Mouse (Mus musculus) Patski (cell line): ENCODE data around the gene Ifna14. TPM values are rescaled to one million over a fixed set of nuclear protein-coding genes. Genes with fewer than 3 reads are reported as not detected.

Source experiments
- ATAC-seq: fragments of 100-300 bp; one replicate; pipeline ENCODE4 v1.8.0; 2021
- CTCF ChIA-PET: fragments of 350-600 bp; sonication (Branson Sonifier 250); formaldehyde crosslinking; loops from one replicate; lab custom pipeline; 2022; ENCODE audit warnings: inconsistent platforms; lab: Charles Lee
- POLR2A ChIA-PET: fragments of 350-600 bp; sonication (Branson Sonifier 250); formaldehyde crosslinking; loops from one replicate; lab custom pipeline; 2022; ENCODE audit warnings: antibody characterized with exemption, inconsistent platforms; lab: Charles Lee
- DNase-seq: peaks from one replicate; pipeline ENCODE4 v3.0.0-alpha.2; 2011; ENCODE audit warnings: low read depth, low spot score
- H3K27me3 ChIP-seq: fragments of 371-371 bp; one replicate; pipeline ENCODE4 v1.5.1; 2021
- CTCF ChIP-seq: fragments of 100-300 bp; IDR thresholded peaks from one replicate; pipeline ENCODE4 v1.5.1; 2021
- in situ Hi-C: fragments of 300-500 bp; cut with MboI; formaldehyde crosslinking; loops from 3 replicates; pipeline ENCODE4 v1.11.1; 2018; ENCODE audit warnings: low pct_unique_long_range_greater_than_20kb, mixed read lengths
- polyA plus RNA-seq: library from polyadenylated mRNA; unstranded; gene quantifications from one replicate; pipeline ENCODE4 v1.2.3, GENCODE M21; 2021

The Ifna14 gene
- polyA plus RNA-seq, 1 experiment from 2014 or later: not detected

- in situ Hi-C loops: no loop called here
- no peaks in the 10 kb centered on the region for H3K27me3 ChIP-seq
- ChIA-PET CTCF (interaction anchor here (1.4 kb wide), 1 partner anchor 12 kb away, joined by 3 read pairs; no protein-coding TSS in a partner anchor), POLR2A (interaction anchor here (0.6 kb wide), 1 partner anchor 565 kb away, joined by 4 read pairs; no protein-coding TSS in a partner anchor)
- no peak for TF ChIP-seq CTCF
- no peak for ATAC-seq
- no peak for DNase-seq
Observed at GRCm38 (mm10) chr4:88535742-88536141, 35.9 kb downstream of the Ifna14 start.

GRCm38 (mm10) chr4:88534903-88535302, 36.7 kb downstream of the Ifna14 start:
- no peak for TF ChIP-seq CTCF
- ChIA-PET POLR2A (no interaction called here), CTCF (interaction anchor here (1.4 to 1.8 kb wide), 2 partner anchors 11 to 12 kb away, joined by 3 to 7 read pairs; no protein-coding TSS in a partner anchor)
- no peak for ATAC-seq
- in situ Hi-C loops: no loop called here
- no peak for DNase-seq
- no peaks in the 10 kb centered on the region for H3K27me3 ChIP-seq

- POLR2A ChIA-PET: no interaction called here
- in situ Hi-C loops: no loop called here
- no peak for ATAC-seq
- DNase-seq: no peak
- CTCF ChIA-PET: interaction anchor here (1.1 to 1.8 kb wide), 2 partner anchors 10 kb away, joined by 3 to 7 read pairs; no protein-coding TSS in a partner anchor
- H3K27me3 ChIP-seq: no peaks in the 10 kb centered on the region
- TF ChIP-seq CTCF: no peak
Observed at GRCm38 (mm10) chr4:88533499-88533898, 38.1 kb downstream of the Ifna14 start.

GRCm38 (mm10) chr4:88530892-88531291, 40.7 kb downstream of the Ifna14 start:
- TF ChIP-seq CTCF: no peak
- CTCF ChIA-PET: interaction anchor here (0.7 to 2.3 kb wide), 2 partner anchors 8 to 12 kb away, joined by 4 to 7 read pairs; partner anchors contain the start of gene Ifnb1
- no peaks in the 10 kb centered on the region for H3K27me3 ChIP-seq
- POLR2A ChIA-PET: no interaction called here
- ATAC-seq (peak; percentile 74), DNase-seq (no peak)
- in situ Hi-C loops: no loop called here

GRCm38 (mm10) chr4:88530271-88530670, 41.3 kb downstream of the Ifna14 start:
- TF ChIP-seq CTCF: no peak
- DNase-seq: no peak
- ChIA-PET CTCF (interaction anchor here (2.3 kb wide), 1 partner anchor 13 kb away, joined by 7 read pairs; no protein-coding TSS in a partner anchor), POLR2A (no interaction called here)
- ATAC-seq: no peak
- no peaks in the 10 kb centered on the region for H3K27me3 ChIP-seq
- in situ Hi-C loops: no loop called here

GRCm38 (mm10) chr4:88526379-88527049, 45.1 kb downstream of the Ifna14 start:
- ChIA-PET POLR2A (no interaction called here), CTCF (interaction anchor here (0.7 to 1.5 kb wide), 4 partner anchors 12 to 23 kb away, joined by 3 to 4 read pairs (median 4); no protein-coding TSS in a partner anchor)
- H3K27me3 ChIP-seq: no peaks in the 10 kb centered on the region
- DNase-seq (no peak), ATAC-seq (no peak)
- in situ Hi-C loops: no loop called here
- no peak for TF ChIP-seq CTCF

GRCm38 (mm10) chr4:88525393-88525792, 46.2 kb downstream of the Ifna14 start:
- in situ Hi-C loops: no loop called here
- CTCF ChIA-PET: interaction anchor here (1.1 kb wide), 2 partner anchors 12 to 18 kb away, joined by 4 read pairs; no protein-coding TSS in a partner anchor
- no peak for TF ChIP-seq CTCF
- no peaks in the 10 kb centered on the region for H3K27me3 ChIP-seq
- DNase-seq: no peak
- POLR2A ChIA-PET: no interaction called here
- no peak for ATAC-seq

GRCm38 (mm10) chr4:88523241-88523640, 48.4 kb downstream of the Ifna14 start:
- DNase-seq (no peak), ATAC-seq (no peak)
- TF ChIP-seq CTCF: peak; percentile 70
- CTCF ChIA-PET: interaction anchor here (0.8 to 2.5 kb wide), 12 partner anchors 8 to 110 kb away, joined by 3 to 27 read pairs (median 6); no protein-coding TSS in a partner anchor
- no peaks in the 10 kb centered on the region for H3K27me3 ChIP-seq
- POLR2A ChIA-PET: no interaction called here
- in situ Hi-C loops: loop anchor here (5.0 kb wide), 1 partner anchor 736 kb away; no protein-coding TSS in a partner anchor

- DNase-seq: no peak
- no peak for ATAC-seq
- ChIA-PET POLR2A (no interaction called here), CTCF (interaction anchor here (0.9 to 2.5 kb wide), 11 partner anchors 8 to 109 kb away, joined by 3 to 27 read pairs (median 6); no protein-coding TSS in a partner anchor)
- in situ Hi-C loops: loop anchor here (5.0 kb wide), 1 partner anchor 735 kb away; no protein-coding TSS in a partner anchor
- H3K27me3 ChIP-seq: no peaks in the 10 kb centered on the region
- no peak for TF ChIP-seq CTCF
Observed at GRCm38 (mm10) chr4:88522674-88523073, 48.9 kb downstream of the Ifna14 start, which contains the start of gene Ifnb1. Gene Ifnb1, minus strand, starts transcription at chr4:88522774.

Other genes starting within 250 kb of the Ifna14 start
- gene Hacd4, start 132.9 kb downstream of the Ifna14 start, polyA plus RNA-seq: 22.9 TPM
- gene Ifnb1, start 49.0 kb downstream of the Ifna14 start, polyA plus RNA-seq: not detected
- gene Ifna15, start 13.6 kb downstream of the Ifna14 start, polyA plus RNA-seq: not detected
- not detected for gene Ifna9, start 20.6 kb upstream of the Ifna14 start, polyA plus RNA-seq
- gene Ifna12, start 31.6 kb upstream of the Ifna14 start, polyA plus RNA-seq: not detected
- not detected for gene C87499, start 62.6 kb upstream of the Ifna14 start, polyA plus RNA-seq
- not detected for gene Ifna13, start 72.7 kb upstream of the Ifna14 start, polyA plus RNA-seq
- not detected for gene Ifna16, start 105.1 kb upstream of the Ifna14 start, polyA plus RNA-seq
- gene Ifna2, start 112.1 kb upstream of the Ifna14 start, polyA plus RNA-seq: not detected
- not detected for gene Ifnab, start 119.6 kb upstream of the Ifna14 start, polyA plus RNA-seq
- 1.3 TPM for gene Gm26566, start 150.0 kb upstream of the Ifna14 start, polyA plus RNA-seq
- 18.2 TPM for gene Klhl9, start 150.7 kb upstream of the Ifna14 start, polyA plus RNA-seq
- not detected for gene Gm13271, start 183.1 kb upstream of the Ifna14 start, polyA plus RNA-seq
- not detected for gene Gm13283, start 188.3 kb upstream of the Ifna14 start, polyA plus RNA-seq
- 2.7 TPM for gene Gm13290, start 202.0 kb upstream of the Ifna14 start, polyA plus RNA-seq
- gene Gm13289, start 205.1 kb upstream of the Ifna14 start, polyA plus RNA-seq: not detected
- not detected for gene Gm13272, start 208.1 kb upstream of the Ifna14 start, polyA plus RNA-seq
- gene Ifnz, start 210.3 kb upstream of the Ifna14 start, polyA plus RNA-seq: not detected
- gene Gm13276, start 213.9 kb upstream of the Ifna14 start, polyA plus RNA-seq: 2.4 TPM
- gene Gm13277, start 216.8 kb upstream of the Ifna14 start, polyA plus RNA-seq: not detected
- not detected for gene Gm13278, start 219.8 kb upstream of the Ifna14 start, polyA plus RNA-seq
- gene Gm13275, start 222.7 kb upstream of the Ifna14 start, polyA plus RNA-seq: not detected
- gene Gm13279, start 225.6 kb upstream of the Ifna14 start, polyA plus RNA-seq: not detected
- gene Gm13285, start 227.9 kb upstream of the Ifna14 start, polyA plus RNA-seq: 1.1 TPM
- 2.1 TPM for gene Gm13287, start 231.5 kb upstream of the Ifna14 start, polyA plus RNA-seq
- 0.22 TPM for gene Gm13288, start 233.7 kb upstream of the Ifna14 start, polyA plus RNA-seq
- not detected for gene Ifna7, start 244.4 kb upstream of the Ifna14 start, polyA plus RNA-seq
- gene Ifna11, start 248.2 kb upstream of the Ifna14 start, polyA plus RNA-seq: not detected